Mouse (Mus musculus) heart, adult 8-10 months (tissue): ENCODE measurements around the gene Olfr1491. TPM values are rescaled to one million over a fixed set of nuclear protein-coding genes. Genes with fewer than 3 reads are reported as not detected.

Experiments used
- DNase-seq: peaks from one replicate; pipeline ENCODE4 v3.0.0; 2022; ENCODE audit warnings: low spot score
- total RNA-seq, 4 experiments: library from RNA; stranded (reverse); gene quantifications; 2 replicates each; pipeline ENCODE4 v1.2.4; 2022

The Olfr1491 gene
- total RNA-seq = not detected

GRCm38 (mm10) chr19:13696968-13697367, at the start of gene Olfr1491:
Gene Olfr1491, plus strand, starts transcription at chr19:13697268.
- no peak for DNase-seq

- DNase-seq = no peak
Observed at GRCm38 (mm10) chr19:13650791-13651190, 46.3 kb upstream of the Olfr1491 start, which contains the start of gene Olfr1490. Gene Olfr1490, plus strand, starts transcription at chr19:13651091.

DNA sequence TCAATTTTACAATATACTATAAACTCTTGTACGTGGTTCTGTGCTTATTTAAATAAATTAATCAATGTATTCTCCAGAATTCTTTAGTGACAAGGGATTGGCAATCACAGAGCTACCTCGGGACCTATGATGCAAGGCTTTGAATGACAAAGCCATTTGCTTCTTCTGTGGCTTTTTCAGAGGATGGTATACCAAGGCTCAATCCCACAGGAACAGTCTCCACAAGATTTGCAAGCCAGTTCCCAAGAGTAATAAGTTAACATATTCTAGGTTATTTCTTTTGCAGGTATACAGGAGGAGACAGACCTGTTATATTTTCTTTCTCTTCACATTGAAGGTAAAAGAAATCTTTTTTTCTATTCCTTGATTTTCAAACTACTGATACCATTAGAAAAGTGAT, 25.9 kb downstream of the Olfr1491 start, which contains the start of gene Olfr1493-ps1:
TSS of gene Olfr1493-ps1 (plus strand) at position 301 of the 400 bp plus-strand sequence.
- DNase-seq = no peak

GRCm38 (mm10) chr19:13739428-13739827, 42.4 kb downstream of the Olfr1491 start, which contains the start of gene Olfr1494:
Gene Olfr1494, plus strand, starts transcription at chr19:13739728.
- DNase-seq = no peak

- DNase-seq = no peak
Observed at GRCm38 (mm10) chr19:13749366-13749765, 52.3 kb downstream of the Olfr1491 start.

Other genes with a start within 250 kb of the Olfr1491 start
- not detected for gene Olfr1472, start 241.2 kb upstream of the Olfr1491 start, total RNA-seq
- gene Olfr1474, start 227.7 kb upstream of the Olfr1491 start, total RNA-seq = not detected
- not detected for gene Olfr1475, start 217.1 kb upstream of the Olfr1491 start, total RNA-seq
- gene Olfr1477, start 196.7 kb upstream of the Olfr1491 start, total RNA-seq = not detected
- gene Olfr1480, start 169.4 kb upstream of the Olfr1491 start, total RNA-seq = not detected
- gene Olfr1484, start 113.8 kb upstream of the Olfr1491 start, total RNA-seq = not detected
- gene Olfr1487, start 79.9 kb upstream of the Olfr1491 start, total RNA-seq = not detected
- gene Olfr1489, start 65.6 kb upstream of the Olfr1491 start, total RNA-seq = not detected
- not detected for gene Olfr1490, start 46.2 kb upstream of the Olfr1491 start, total RNA-seq
- gene Olfr1493-ps1, start 26.0 kb downstream of the Olfr1491 start, total RNA-seq = not detected
- not detected for gene Olfr1494, start 42.5 kb downstream of the Olfr1491 start, total RNA-seq
- not detected for gene Olfr1495, start 67.3 kb downstream of the Olfr1491 start, total RNA-seq
- gene Olfr1496, start 80.6 kb downstream of the Olfr1491 start, total RNA-seq = not detected
- gene Olfr1497, start 100.9 kb downstream of the Olfr1491 start, total RNA-seq = not detected
- gene Olfr1499, start 122.2 kb downstream of the Olfr1491 start, total RNA-seq = not detected
- gene Olfr1500, start 133.2 kb downstream of the Olfr1491 start, total RNA-seq = not detected
- gene Olfr1501, start 153.4 kb downstream of the Olfr1491 start, total RNA-seq = not detected
- gene Olfr1502, start 164.5 kb downstream of the Olfr1491 start, total RNA-seq = not detected
- gene Olfr1504, start 200.7 kb downstream of the Olfr1491 start, total RNA-seq = not detected
- gene Olfr1505, start 216.3 kb downstream of the Olfr1491 start, total RNA-seq = not detected